Comparison of ENCODE assay signal across 16 mouse cellular contexts in the genomic region with DNA sequence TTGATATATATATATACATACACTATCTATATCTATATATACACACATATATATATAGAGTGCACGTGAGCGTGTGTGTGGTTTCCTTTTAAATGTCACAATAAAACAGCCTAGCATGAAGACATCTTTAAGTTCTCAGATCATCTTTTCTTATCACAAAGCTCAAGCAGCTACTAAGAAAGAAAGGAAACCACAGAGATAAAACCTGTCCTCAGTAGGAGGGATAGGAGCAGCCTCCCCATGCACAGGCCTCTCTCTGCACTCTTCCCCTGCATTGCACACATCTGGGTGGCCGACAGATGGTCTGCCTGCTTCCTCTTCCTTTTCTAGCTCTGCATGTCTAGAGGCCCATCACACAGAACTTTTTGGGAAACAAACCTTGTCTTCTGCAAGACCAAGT.
DNase-seq lines count a peak whose midpoint lies in the region; ATAC-seq and TF ChIP-seq lines count a peak whose summit lies in the region.
"Had no signal": no experiment of that assay in that cellular context is flagged by ENCODE, and none has a peak within 500 bp of the region (broad histone marks: within the 10 kb centered on the region; RNA-seq: fewer than 3 reads in every experiment).

No protein-coding gene starts in this region.

- intact Hi-C loops in left cerebral cortex, postnatal 14 days (cut with DNase I) = no loop called here

- H3K9ac ChIP-seq in CH12.LX (ENCODE audit: insufficient read depth, low read depth) = no peak overlapping the region
- H3K9ac ChIP-seq: lung, embryonic 15.5 days; neural tube, embryonic 15.5 days had no signal

- H3K36me3 ChIP-seq in CH12.LX (replicated peaks in 1 of 2; ENCODE audit: control insufficient read depth in 1 of 2, insufficient read depth in 1 of 2, low read length in 1 of 2) = no peaks in the 10 kb centered on the region
- H3K36me3 ChIP-seq: heart, embryonic 10.5 days; lung, embryonic 15.5 days; neural tube, embryonic 15.5 days had no signal

- H3K4me3 ChIP-seq in CH12.LX (replicated peaks in 1 of 3; ENCODE audit: low read depth in 2 of 3, low read length in 2 of 3, poor library complexity in 1 of 3) = no peak overlapping the region
- H3K4me3 ChIP-seq: heart, embryonic 10.5 days; lung, embryonic 15.5 days; neural tube, embryonic 15.5 days had no signal

- peak; percentile 57 for DNase-seq in CH12.LX (ENCODE audit: extremely low read depth)
- DNase-seq in thymus, postnatal 10 days (ENCODE audit: low spot score in 2 of 2) = peak; percentile 70 to 71
- no peak for DNase-seq in layer of hippocampus, postnatal 14 days (ENCODE audit: low spot score in 2 of 2)
- no peak for DNase-seq in lung, postnatal 4 days
- DNase-seq in left cerebral cortex, postnatal 14 days (ENCODE audit: low spot score in 2 of 2) = no peak
- DNase-seq: adrenal gland, adult 8-10 months; cerebellum, adult 9-11 months; kidney, postnatal 14 days; midbrain, embryonic 14.5 days; right cerebral cortex, postnatal 25 days had no signal

- TF ChIP-seq RAD21 in CH12.LX (IDR thresholded peaks at IDR 0.05; ENCODE audit: low read depth, low read length) = no peak

- peak; percentile 94 for ATAC-seq in common myeloid progenitor, adult 5-6 weeks (replicated peaks; ENCODE audit: low read depth, poor library complexity, severe bottlenecking)
- peak; percentile 87 for ATAC-seq in megakaryocyte, adult 5-6 weeks (ENCODE audit: poor library complexity, severe bottlenecking)
- ATAC-seq: hindbrain, postnatal 0 days had no signal

- no peaks in the 10 kb centered on the region for H3K79me2 ChIP-seq in CH12.LX (replicated peaks; ENCODE audit: control insufficient read depth, extremely low read depth, insufficient read depth, poor library complexity, severe bottlenecking)

- in situ Hi-C loops in CH12.LX (cut with MboI; ENCODE audit: low pct_ligation_motif_present, low pct_unique_long_range_greater_than_20kb, low sequenced_read_pairs) = no loop called here

- peak; percentile 54; the same call in 1 of the 2 replicates for TF ChIP-seq EP300 in CH12.LX (IDR thresholded peaks at IDR 0.05; ENCODE audit: low read length)

- no peaks in the 10 kb centered on the region for H3K9me3 ChIP-seq in CH12.LX (replicated peaks; ENCODE audit: low read length)
- H3K9me3 ChIP-seq: heart, embryonic 10.5 days; lung, embryonic 15.5 days; neural tube, embryonic 15.5 days had no signal

- dilution Hi-C loops in CH12.LX (cut with MboI; ENCODE audit: extremely low pct_ligation_motif_present, extremely low pct_unique_long_range_greater_than_20kb, low sequenced_read_pairs) = no loop called here

- H3K4me1 ChIP-seq in CH12.LX (ENCODE audit: control insufficient read depth in 1 of 2, insufficient read depth in 2 of 2) = peaks cover 10 to 36% of the 10 kb centered on the region in 2 experiments
- H3K4me1 ChIP-seq: lung, embryonic 15.5 days; neural tube, embryonic 15.5 days had no signal

- no peak for TF ChIP-seq CTCF in CH12.LX (conservative IDR thresholded peaks at IDR 0.05 in 1 of 2, IDR thresholded peaks at IDR 0.05 in 1 of 2; ENCODE audit: low read depth in 2 of 2, low read length in 2 of 2)

- no peak overlapping the region for H3K27ac ChIP-seq in CH12.LX (ENCODE audit: insufficient read depth, low read depth)
- H3K27ac ChIP-seq: heart, embryonic 10.5 days; hindbrain, postnatal 0 days; lung, embryonic 15.5 days; neural tube, embryonic 15.5 days had no signal

- no peaks in the 10 kb centered on the region for H3K27me3 ChIP-seq in CH12.LX (replicated peaks)
- H3K27me3 ChIP-seq: lung, embryonic 15.5 days; neural tube, embryonic 15.5 days had no signal

- no peak overlapping the region for H3K4me2 ChIP-seq in CH12.LX (ENCODE audit: insufficient read depth, low read depth, poor library complexity, severe bottlenecking)
- H3K4me2 ChIP-seq: lung, embryonic 15.5 days; neural tube, embryonic 15.5 days had no signal

- TF ChIP-seq POLR2A in CH12.LX (IDR thresholded peaks at IDR 0.05; ENCODE audit: low read depth, low read length) = no peak

TF ChIP-seq in CH12.LX, 34 proteins besides CTCF, POLR2A, EP300 and RAD21:
- TF ChIP-seq ETS1 (conservative IDR thresholded peaks at IDR 0.05; ENCODE audit: low read depth, low read length) (peak; percentile 49), ELF1 (IDR thresholded peaks at IDR 0.05; ENCODE audit: low read depth, low read length) (peak; percentile 35), MAZ (IDR thresholded peaks at IDR 0.05; ENCODE audit: low read depth, low read length) (no peak), MXI1 (IDR thresholded peaks at IDR 0.05; ENCODE audit: low read depth, low read length) (no peak), MYC (IDR thresholded peaks at IDR 0.05; ENCODE audit: low read depth, low read length) (no peak), NELFE (IDR thresholded peaks at IDR 0.05; ENCODE audit: low read depth, low read length) (no peak), MEF2A (IDR thresholded peaks at IDR 0.05; ENCODE audit: borderline replicate concordance, low read depth, low read length) (peak; percentile 47; the same call in 1 of the 2 replicates), TBP (conservative IDR thresholded peaks at IDR 0.05; ENCODE audit: low read depth, low read length) (0 out of 2 replicates have a peak, but pooled peaks have one; percentile 15), IRF4 (IDR thresholded peaks at IDR 0.05; ENCODE audit: low read depth, low read length) (0 out of 2 replicates have a peak, but pooled peaks have one; percentile 11), CHD2 (IDR thresholded peaks at IDR 0.05; ENCODE audit: low read length) (no peak), GABPA (IDR thresholded peaks at IDR 0.05; ENCODE audit: insufficient replicate concordance, low read depth, low read length) (no peak), BHLHE40 (IDR thresholded peaks at IDR 0.05; ENCODE audit: low read depth, low read length) (peak; percentile 46), USF2 (conservative IDR thresholded peaks at IDR 0.05; ENCODE audit: low read depth, low read length) (no peak), POLR2AphosphoS2 (IDR thresholded peaks at IDR 0.05; ENCODE audit: low read depth, low read length) (no peak), TCF12 (IDR thresholded peaks at IDR 0.05; ENCODE audit: low read depth, low read length) (peak; percentile 60; the same call in 1 of the 2 replicates), UBTF (IDR thresholded peaks at IDR 0.05; ENCODE audit: low read depth, low read length) (no peak), PAX5 (IDR thresholded peaks at IDR 0.05; ENCODE audit: low read length) (no peak), USF1 (IDR thresholded peaks at IDR 0.05; ENCODE audit: low read depth, low read length) (no peak), CHD1 (IDR thresholded peaks at IDR 0.05; ENCODE audit: low read depth, low read length) (no peak), RCOR1 (conservative IDR thresholded peaks at IDR 0.05; ENCODE audit: low read depth, low read length) (no peak), ZNF384 (IDR thresholded peaks at IDR 0.05; ENCODE audit: low read depth, low read length) (no peak), JUND (conservative IDR thresholded peaks at IDR 0.05; ENCODE audit: low read depth, low read length) (no peak)
TF ChIP-seq in CH12.LX: peak in this region for 7.

Comparison
In these comparisons a context has a peak if more than half of its experiments do, and no peak if none do; other contexts are left out.
1. DNase-seq: peak in CH12.LX (single experiment) and thymus, postnatal 10 days (2 of 2); none in layer of hippocampus, postnatal 14 days (0 of 2), lung, postnatal 4 days (0 of 2) and left cerebral cortex, postnatal 14 days (0 of 2).